Mouse (Mus musculus) forebrain, embryonic 16.5 days (tissue): ENCODE data around the gene Uvssa. TPM values are rescaled to one million over a fixed set of nuclear protein-coding genes. Genes with fewer than 3 reads are reported as not detected.

Experiments
- ATAC-seq: fragments of 200-750 bp; cut with Nextera tagmentation; 2 replicates; pipeline ENCODE4 v1.8.0; 2017; ENCODE audit warnings: mild to moderate bottlenecking, moderate library complexity
- H3K27ac ChIP-seq: fragments of 300-500 bp; sonication (generic); 2 replicates; pipeline ENCODE4 v1.5.1; 2014; ENCODE audit warnings: low read length, control low read depth
- H3K27me3 ChIP-seq: fragments of 300-500 bp; sonication (generic); replicated peaks from 2 replicates; pipeline ENCODE4 v1.6.1; 2014; ENCODE audit warnings: low read length; ENCODE audit not compliant: control insufficient read depth, insufficient read depth
- H3K36me3 ChIP-seq: fragments of 300-500 bp; sonication (generic); 2 replicates; pipeline ENCODE4 v1.6.1; 2014; ENCODE audit not compliant: control insufficient read depth, insufficient read depth
- H3K4me1 ChIP-seq: fragments of 300-500 bp; sonication (generic); replicated peaks from 2 replicates; pipeline ENCODE4 v1.6.1; 2014; ENCODE audit warnings: low read length; ENCODE audit not compliant: control insufficient read depth, insufficient read depth
- H3K4me2 ChIP-seq: fragments of 300-500 bp; sonication (generic); 2 replicates; pipeline ENCODE4 v1.6.1; 2014; ENCODE audit warnings: mild to moderate bottlenecking, low read length, control low read depth
- H3K4me3 ChIP-seq: fragments of 300-500 bp; sonication (generic); replicated peaks from 2 replicates; pipeline ENCODE4 v1.5.1; 2014; ENCODE audit warnings: mild to moderate bottlenecking, low read length, control low read depth
- H3K9ac ChIP-seq: fragments of 300-500 bp; sonication (generic); replicated peaks from 2 replicates; pipeline ENCODE4 v1.6.1; 2014; ENCODE audit warnings: low read depth, low read length, control low read depth
- H3K9me3 ChIP-seq: fragments of 300-500 bp; sonication (generic); 2 replicates; pipeline ENCODE4 v1.6.1; 2016; ENCODE audit warnings: low read length; ENCODE audit not compliant: control insufficient read depth
- WGBS: fragments of 180-500 bp; shearing (Covaris S2); extraction: QIAGEN DNeasy Blood & Tissue Kit; methylation state at CpG from one replicate; pipeline ENCODE4 v1.1.7; 2014; 5-methylcytosine and 5-hydroxymethylcytosine counted together
- polyA plus RNA-seq: library from polyadenylated mRNA; unstranded; fragments of >200 nt; fragmentation: Nextera tagmentation; extraction: Ambion mirVana; gene quantifications from 2 replicates; pipeline ENCODE4 v1.2.1, GENCODE M21; 2015

The Uvssa gene
- polyA plus RNA-seq, 1 experiment from 2014 or later: 8.7 TPM

GRCm38 (mm10) chr5:33396828-33397227 is 18.5 kb downstream of the Uvssa start:
- H3K9ac ChIP-seq: no peak overlapping the region
- H3K4me1 ChIP-seq: 0 out of 2 replicates have a peak, but pooled peaks cover 3% of the 10 kb centered on the region
- no peak overlapping the region for H3K27ac ChIP-seq
- H3K36me3 ChIP-seq: peaks cover 6% of the 10 kb centered on the region
- H3K4me3 ChIP-seq: no peak overlapping the region
- no peak overlapping the region for H3K4me2 ChIP-seq
- 62% methylated on average over 7 of the region's 7 CpGs for WGBS
- no peaks in the 10 kb centered on the region for H3K9me3 ChIP-seq
- no peak for ATAC-seq
- H3K27me3 ChIP-seq: no peaks in the 10 kb centered on the region

GRCm38 (mm10) chr5:33400819-33401218 is 22.5 kb downstream of the Uvssa start:
- 0 out of 2 replicates have a peak, but pooled peaks cover 3% of the 10 kb centered on the region for H3K4me1 ChIP-seq
- no peak overlapping the region for H3K9ac ChIP-seq
- no peak overlapping the region for H3K4me3 ChIP-seq
- no peaks in the 10 kb centered on the region for H3K27me3 ChIP-seq
- H3K4me2 ChIP-seq: no peak overlapping the region
- H3K9me3 ChIP-seq: no peaks in the 10 kb centered on the region
- no peak overlapping the region for H3K27ac ChIP-seq
- 0 out of 2 replicates have a peak, but pooled peaks have one; percentile 47 for ATAC-seq
- H3K36me3 ChIP-seq: 0 out of 2 replicates have a peak, but pooled peaks cover 2% of the 10 kb centered on the region
- 34% methylated on average over 12 of the region's 12 CpGs for WGBS

- ATAC-seq: no peak
- Histone ChIP-seq H3K27me3 (0 out of 2 replicates have a peak, but pooled peaks cover 4% of the 10 kb centered on the region), H3K9me3 (no peaks in the 10 kb centered on the region), H3K36me3 (0 out of 2 replicates have a peak, but pooled peaks cover 2% of the 10 kb centered on the region), H3K4me1 (no peaks in the 10 kb centered on the region), H3K9ac (no peak overlapping the region), H3K27ac (no peak overlapping the region), H3K4me3 (no peak overlapping the region), H3K4me2 (no peak overlapping the region)
- 84% methylated on average over 3 of the region's 3 CpGs for WGBS
Observed at GRCm38 (mm10) chr5:33420313-33420712, 42.0 kb downstream of the Uvssa start.

- no peak for ATAC-seq
- H3K4me3 ChIP-seq: no peak overlapping the region
- no peak overlapping the region for H3K4me2 ChIP-seq
- H3K4me1 ChIP-seq: peaks cover 17% of the 10 kb centered on the region
- H3K27me3 ChIP-seq: peaks cover 59% of the 10 kb centered on the region
- H3K27ac ChIP-seq: no peak overlapping the region
- no peak overlapping the region for H3K9ac ChIP-seq
- H3K9me3 ChIP-seq: no peaks in the 10 kb centered on the region
- H3K36me3 ChIP-seq: no peaks in the 10 kb centered on the region
Observed at GRCm38 (mm10) chr5:33427461-33427860, 49.1 kb downstream of the Uvssa start.

DNA sequence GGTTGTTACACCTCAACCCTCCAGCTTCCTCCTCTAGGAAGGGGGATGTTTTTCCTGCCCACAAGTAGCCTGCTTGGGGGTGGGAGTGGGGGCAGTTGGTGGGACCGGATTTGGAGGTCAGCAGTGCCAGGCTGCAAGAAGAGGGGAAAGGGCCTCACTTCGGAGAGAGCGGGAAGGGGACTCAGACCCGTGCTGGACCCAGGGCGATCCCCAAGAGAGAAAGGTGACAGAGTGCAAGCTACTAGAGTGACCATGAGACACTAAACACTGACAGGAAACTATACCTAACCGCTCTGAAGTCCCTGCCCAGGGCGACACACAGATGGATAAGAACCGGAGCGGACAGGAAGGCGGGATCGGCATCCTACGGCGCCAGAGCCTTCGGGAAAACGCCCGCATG is 51.8 kb downstream of the Uvssa start:
- Histone ChIP-seq H3K9ac (no peak overlapping the region), H3K4me2 (no peak overlapping the region), H3K36me3 (no peaks in the 10 kb centered on the region), H3K27me3 (peaks cover 81% of the 10 kb centered on the region), H3K4me3 (no peak overlapping the region), H3K4me1 (peaks cover 31% of the 10 kb centered on the region), H3K9me3 (no peaks in the 10 kb centered on the region), H3K27ac (no peak overlapping the region)
- 1% methylated on average over 16 of the region's 16 CpGs for WGBS
- no peak for ATAC-seq

- peaks cover 85% of the 10 kb centered on the region for H3K27me3 ChIP-seq
- peaks cover 31% of the 10 kb centered on the region for H3K4me1 ChIP-seq
- ATAC-seq: no peak
- 1% methylated on average over 56 of the region's 64 CpGs for WGBS
- no peaks in the 10 kb centered on the region for H3K36me3 ChIP-seq
- H3K4me2 ChIP-seq: no peak overlapping the region
- H3K27ac ChIP-seq: no peak overlapping the region
- H3K9ac ChIP-seq: no peak overlapping the region
- H3K9me3 ChIP-seq: no peaks in the 10 kb centered on the region
- H3K4me3 ChIP-seq: no peak overlapping the region
Observed at GRCm38 (mm10) chr5:33430511-33431172, 52.3 kb downstream of the Uvssa start.

DNA sequence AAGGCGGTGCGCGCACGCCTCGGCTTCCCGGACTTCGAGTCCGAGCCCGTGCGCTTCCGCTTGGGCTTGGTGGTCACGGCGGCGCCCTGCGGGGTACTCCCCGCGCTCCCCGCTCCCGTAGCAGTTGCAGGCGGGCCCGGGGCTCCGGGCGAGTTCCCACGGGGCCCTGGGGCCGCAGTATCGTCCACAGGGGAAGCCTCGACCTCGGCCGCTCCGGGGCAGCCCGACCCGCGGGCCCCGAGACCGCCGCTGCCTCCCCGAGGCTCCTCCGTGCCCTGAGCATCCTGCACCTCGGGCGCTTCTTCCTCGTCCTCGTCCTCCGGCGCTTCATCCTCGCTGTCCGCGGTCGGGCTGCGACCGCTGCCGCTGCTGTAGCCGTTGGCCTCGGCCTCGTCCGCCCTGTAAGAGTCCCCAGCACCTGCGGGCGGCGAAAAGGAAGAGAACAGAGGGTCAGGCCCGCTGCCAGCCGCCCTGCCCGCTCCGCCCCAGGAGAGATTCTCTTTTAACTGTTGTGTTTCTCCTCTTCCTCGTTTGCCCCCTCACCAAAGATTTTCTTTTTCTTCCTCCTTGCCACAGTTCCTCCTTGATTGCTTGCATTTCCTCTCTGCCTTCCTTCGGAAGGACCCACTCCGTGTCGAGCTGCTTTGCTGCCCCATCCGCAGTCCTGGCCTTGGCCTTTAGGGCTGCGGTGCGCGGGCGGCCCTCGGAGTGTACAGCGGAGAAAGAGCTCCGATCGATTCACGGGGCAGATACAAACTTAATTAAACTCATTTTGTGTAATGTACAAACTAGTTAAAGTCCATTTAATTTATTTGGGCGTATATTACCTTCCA is 53.0 kb downstream of the Uvssa start:
- H3K36me3 ChIP-seq: no peaks in the 10 kb centered on the region
- no peak for ATAC-seq
- H3K9ac ChIP-seq: no peak overlapping the region
- no peak overlapping the region for H3K27ac ChIP-seq
- no peaks in the 10 kb centered on the region for H3K9me3 ChIP-seq
- WGBS: under 1% methylated on average over 73 of the region's 77 CpGs
- no peak overlapping the region for H3K4me3 ChIP-seq
- peaks cover 89% of the 10 kb centered on the region for H3K27me3 ChIP-seq
- H3K4me1 ChIP-seq: peaks cover 31% of the 10 kb centered on the region
- peak overlapping the region; percentile 6 for H3K4me2 ChIP-seq

- no peak overlapping the region for H3K4me3 ChIP-seq
- H3K36me3 ChIP-seq: no peaks in the 10 kb centered on the region
- H3K27ac ChIP-seq: no peak overlapping the region
- H3K9ac ChIP-seq: no peak overlapping the region
- peaks cover 91% of the 10 kb centered on the region for H3K27me3 ChIP-seq
- H3K4me2 ChIP-seq: no peak overlapping the region
- under 1% methylated on average over 39 of the region's 39 CpGs for WGBS
- ATAC-seq: no peak
- peaks cover 31% of the 10 kb centered on the region for H3K4me1 ChIP-seq
- H3K9me3 ChIP-seq: no peaks in the 10 kb centered on the region
Observed at GRCm38 (mm10) chr5:33432057-33432935, 53.9 kb downstream of the Uvssa start.
